Mouse (Mus musculus) T-helper 1 cell (primary cell): ENCODE measurements around the gene Hspa1a.
"Not testable (repeated sequence)": the region's sequence is repeated elsewhere in the genome, so short reads cannot be mapped to it uniquely, and the experiment has no call there.

Experiments used
- in situ Hi-C: fragments of 300-600 bp; cut with MboI, MseI; formaldehyde crosslinking; loops from one replicate; pipeline ENCODE4 v1.15.1; 2025; ENCODE audit warnings: high pct_unique_total_duplicates

Gene Hspa1a

DNA sequence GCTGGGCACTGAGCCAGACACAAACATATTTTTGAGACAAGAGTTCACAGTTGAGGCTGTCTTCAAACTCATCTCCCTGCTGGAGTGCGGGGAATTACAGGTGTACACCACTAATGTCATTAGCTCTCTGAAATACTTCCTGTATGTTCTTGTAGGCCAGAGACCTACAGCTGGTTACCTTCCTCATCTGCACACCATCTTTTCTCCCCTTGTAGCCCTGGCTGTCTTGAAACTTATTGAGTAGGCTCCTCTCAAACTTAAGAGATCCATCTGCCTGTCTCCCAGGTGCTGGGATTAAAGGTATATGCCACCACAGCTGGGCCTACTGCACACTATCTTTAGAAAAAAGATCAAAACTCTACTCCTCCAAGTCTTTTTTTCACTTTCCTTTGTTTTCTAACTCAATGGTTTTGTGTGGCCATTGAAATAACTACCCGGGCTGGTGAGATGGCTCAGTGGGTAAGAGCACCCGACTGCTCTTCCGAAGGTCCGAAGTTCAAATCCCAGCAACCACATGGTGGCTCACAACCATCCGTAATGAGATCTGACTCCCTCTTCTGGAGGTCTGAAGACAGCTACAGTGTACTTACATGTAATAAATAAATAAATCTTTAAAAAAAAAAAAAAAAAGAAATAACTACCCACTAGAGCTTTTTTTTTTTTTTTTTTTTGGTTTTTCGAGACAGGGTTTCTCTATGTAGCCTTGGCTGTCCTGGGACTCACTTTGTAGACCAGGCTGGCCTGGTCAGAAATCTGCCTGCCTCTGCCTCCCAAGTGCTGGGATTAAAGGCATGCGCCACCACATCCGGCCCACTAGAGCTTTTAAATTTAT, 23.0 kb downstream of the Hspa1a start:
- in situ Hi-C loops = not testable (repeated sequence)

DNA sequence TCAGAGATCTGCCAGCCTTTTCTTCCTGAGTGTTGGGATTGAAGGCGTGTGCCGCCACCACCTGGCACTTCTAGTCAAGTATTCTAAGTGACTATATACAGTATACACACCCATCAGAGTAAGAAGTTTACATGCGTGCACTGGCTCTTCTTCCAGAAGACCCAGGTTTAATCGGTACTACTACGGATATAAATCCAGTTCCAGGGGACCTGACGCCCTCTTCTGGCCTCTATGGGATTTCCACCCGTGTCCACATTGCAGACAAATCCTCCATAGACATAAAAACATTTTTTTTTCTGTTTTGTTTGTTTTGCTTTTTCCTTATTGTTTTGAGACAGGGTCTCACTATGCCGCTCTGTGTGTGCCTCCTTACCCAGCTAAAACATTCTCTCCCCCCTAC, 24.4 kb downstream of the Hspa1a start:
- in situ Hi-C loops = no loop called here

DNA sequence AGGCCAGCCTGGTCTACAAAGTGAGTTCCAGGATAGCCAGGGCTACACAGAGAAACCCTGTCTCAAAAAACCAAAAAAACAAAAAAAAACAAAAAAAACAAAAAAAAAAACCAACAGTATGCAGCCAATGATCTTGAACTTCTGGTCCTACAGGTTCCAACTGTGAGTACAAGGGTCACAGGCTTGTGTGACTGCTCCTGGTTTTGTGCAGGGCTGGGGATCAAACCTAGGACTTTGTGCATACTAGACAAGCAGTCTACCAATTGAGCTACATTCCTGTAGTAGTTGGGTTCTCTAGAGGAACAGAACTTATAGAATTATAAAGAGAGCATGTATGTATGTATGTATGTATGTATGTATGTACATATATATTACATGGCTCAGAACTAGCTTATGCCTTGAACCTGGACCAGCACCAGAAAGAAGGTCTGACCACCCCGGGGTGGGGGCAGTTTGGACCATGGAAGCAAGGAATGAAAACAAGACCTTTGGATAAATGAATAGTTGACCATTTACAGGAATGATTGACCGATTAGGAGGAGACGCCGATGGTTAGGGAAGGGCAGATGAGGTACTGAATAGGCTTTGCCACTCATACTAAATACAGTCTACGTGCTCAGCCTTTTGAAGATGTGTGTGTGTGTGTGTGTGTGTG, 25.3 kb downstream of the Hspa1a start:
- in situ Hi-C loops = no loop called here

DNA sequence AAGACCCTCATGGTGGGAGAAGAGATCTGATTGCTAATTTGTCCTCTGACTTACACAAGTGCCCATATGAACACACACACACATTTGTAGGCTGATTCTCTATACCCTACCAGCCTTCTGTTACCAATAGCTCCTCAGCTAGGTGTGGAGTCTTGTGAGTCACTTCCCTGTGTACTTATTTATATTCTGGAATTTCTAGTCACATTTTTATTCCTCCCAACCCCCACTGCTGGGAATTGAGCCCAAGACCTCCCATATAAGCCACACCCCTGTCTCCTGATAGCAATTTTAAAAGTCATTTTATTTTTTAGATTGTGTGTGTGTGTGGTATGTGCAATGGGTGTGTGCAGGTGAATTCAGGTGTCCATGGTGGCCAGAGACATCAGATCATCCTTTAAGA, 27.6 kb downstream of the Hspa1a start:
- in situ Hi-C loops = no loop called here

DNA sequence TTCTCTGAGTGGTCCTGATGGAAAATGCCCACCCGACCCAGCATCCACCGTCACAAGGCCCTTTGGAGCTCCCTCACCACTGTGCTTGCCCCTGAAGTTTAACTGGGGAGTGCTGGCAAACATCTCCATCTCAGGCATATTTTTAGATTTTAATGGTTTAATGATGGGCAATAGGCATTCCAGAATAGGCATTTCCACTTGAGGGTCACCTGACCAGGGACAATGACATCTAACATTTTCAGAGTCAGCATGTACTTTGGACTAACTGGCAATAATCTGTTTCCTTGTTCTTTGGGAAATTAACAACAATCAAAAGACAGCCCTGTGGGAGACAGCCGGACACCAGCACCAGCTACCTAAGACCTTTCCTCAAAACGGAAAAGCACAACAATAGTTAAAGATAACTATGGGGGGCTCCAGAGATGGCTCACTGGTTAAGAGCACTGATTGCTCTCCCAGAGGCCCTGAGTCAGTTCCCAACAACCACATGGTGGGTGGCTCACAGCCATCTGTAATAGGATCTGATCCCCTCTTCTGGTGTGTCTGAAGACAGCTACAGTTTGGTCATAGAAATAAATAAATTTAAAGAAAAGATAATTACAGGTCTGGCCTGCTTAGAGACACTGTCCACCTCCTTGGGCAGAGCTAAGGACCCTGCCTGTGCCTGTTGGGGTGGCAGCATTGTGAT, 28.7 kb downstream of the Hspa1a start:
- in situ Hi-C loops = no loop called here

DNA sequence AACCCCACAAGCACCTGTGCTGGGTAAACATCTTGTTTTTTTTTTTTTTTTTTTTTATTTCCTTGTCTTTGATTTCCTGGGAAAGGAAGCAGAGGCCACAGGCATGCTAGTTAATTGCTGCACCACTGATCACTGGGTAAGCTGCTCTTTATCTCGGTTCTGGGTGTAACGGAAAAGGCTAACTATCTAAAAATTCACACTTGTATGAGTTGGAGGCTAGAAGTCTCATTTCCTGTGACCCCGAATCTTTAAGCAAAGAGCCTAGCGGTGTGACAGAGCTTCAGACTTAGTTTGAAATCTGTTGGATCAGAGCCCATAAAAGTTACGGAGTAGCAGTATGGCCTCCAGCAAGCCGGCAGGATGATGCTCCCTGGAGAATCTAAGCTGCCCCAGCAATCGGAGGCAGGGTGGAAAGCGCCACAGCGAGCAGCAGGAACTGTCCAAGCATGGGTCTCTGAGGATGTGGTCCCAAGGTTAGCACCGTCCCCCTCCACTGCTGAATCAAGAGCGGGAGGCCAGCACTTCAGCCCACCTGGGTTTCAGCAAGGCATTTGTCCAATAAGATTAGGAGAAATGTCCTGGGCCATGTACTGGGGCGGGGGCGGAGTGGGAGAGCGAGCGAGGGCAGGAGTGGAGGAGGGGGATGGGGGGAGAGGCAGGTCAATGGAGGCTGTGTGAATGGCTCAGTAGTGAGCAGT, 30.5 kb downstream of the Hspa1a start:
- in situ Hi-C loops = no loop called here

DNA sequence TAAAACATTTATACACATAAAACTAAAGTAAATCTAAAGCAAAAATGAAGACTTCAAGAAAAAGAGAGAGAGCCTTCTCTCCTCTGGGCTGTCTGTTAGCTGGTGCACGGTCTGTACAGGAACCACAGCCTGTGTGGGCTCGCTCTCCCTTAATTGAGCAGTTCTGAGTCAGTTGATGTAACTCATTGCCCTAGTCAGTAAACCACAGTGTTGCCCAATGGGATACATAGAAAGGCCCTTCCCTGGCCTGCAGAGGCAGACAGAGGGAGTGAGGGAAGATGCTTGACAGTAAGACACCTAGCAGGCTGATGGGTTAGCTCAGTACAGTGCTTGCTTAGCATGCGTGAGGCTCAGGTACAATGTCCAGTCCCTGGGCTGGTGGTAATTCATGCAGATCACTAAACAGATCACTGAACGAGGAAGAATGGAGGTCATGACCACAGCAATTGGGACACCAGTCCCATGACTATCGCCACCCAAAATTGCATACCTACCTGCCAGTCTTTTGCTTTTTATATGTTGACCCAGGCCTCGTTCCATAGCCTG, 33.9 kb downstream of the Hspa1a start:
- in situ Hi-C loops = loop anchor here (10.0 kb wide), 1 partner anchor 303 kb away; no protein-coding TSS in a partner anchor

DNA sequence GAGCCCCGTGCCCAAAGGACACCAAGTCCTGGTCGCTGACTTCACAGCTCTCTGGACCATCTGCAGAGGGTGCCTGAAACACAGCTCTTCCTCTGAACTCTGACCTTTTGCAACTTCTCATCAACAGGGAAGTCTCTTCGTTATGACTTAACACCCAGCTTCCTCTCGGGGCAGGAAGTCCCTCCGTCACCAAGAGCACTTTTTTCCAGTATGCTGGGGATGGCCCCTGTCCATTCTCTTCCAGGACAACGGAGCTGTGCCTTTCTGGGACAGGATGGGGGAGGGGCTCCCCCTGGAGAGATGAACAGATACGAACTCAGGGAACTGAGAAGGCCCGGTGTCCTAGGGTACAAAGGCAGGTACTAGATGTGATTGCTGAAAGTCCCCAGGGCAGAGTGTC, 37.1 kb downstream of the Hspa1a start:
- in situ Hi-C loops = loop anchor here (10.0 kb wide), 1 partner anchor 300 kb away; no protein-coding TSS in a partner anchor

DNA sequence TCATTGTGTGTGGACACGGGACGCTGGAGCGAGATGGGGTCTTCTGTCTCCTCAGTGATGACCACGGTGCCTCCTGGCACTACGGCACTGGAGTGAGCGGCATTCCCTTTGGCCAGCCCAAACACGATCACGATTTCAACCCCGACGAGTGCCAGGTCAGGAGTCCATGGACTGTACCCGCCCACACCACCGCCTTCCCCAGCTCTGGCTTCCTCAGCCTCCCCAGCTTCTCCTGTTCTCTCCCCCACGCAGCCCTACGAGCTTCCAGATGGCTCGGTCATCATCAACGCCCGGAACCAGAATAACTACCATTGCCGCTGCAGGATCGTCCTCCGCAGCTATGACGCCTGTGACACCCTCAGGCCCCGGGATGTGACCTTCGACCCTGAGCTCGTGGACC, 37.9 kb downstream of the Hspa1a start:
- in situ Hi-C loops = loop anchor here (10.0 kb wide), 1 partner anchor 299 kb away; no protein-coding TSS in a partner anchor

DNA sequence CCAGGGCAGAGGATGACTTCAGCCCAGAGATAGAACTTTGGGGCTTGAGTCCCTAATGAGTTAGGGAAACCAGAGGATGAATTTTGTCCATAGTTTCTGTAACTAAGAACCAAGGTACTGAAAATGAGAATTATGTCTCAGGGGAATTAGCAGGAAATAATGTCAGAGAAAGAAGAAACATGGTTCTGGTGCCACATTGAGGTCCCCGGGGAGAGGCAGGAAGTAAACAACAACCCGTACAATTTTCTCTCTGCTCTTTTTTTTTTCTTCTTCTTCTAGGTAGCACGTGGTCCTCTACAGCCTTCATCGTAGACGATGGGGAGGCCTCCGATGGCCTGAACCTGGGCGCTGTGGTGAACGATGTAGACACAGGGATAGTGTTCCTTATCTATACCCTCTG, 39.7 kb downstream of the Hspa1a start:
- in situ Hi-C loops = loop anchor here (10.0 kb wide), 1 partner anchor 297 kb away; no protein-coding TSS in a partner anchor

DNA sequence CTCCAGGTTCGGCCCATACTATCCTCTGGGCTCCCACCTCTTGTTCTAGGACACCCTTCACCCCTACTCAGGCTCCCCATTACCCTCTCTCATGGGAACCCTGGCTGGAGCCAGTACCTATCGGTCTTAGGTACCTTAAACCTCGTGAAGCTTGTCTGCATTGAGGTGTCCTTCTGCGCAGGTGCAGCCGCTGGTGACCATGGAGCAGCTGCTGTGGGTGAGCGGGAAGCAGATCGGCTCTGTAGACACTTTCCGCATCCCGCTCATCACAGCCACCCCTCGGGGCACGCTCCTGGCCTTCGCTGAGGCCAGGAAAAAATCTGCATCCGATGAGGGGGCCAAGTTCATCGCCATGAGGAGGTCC, 40.2 kb downstream of the Hspa1a start:
- in situ Hi-C loops = loop anchor here (10.0 kb wide), 1 partner anchor 297 kb away; no protein-coding TSS in a partner anchor

DNA sequence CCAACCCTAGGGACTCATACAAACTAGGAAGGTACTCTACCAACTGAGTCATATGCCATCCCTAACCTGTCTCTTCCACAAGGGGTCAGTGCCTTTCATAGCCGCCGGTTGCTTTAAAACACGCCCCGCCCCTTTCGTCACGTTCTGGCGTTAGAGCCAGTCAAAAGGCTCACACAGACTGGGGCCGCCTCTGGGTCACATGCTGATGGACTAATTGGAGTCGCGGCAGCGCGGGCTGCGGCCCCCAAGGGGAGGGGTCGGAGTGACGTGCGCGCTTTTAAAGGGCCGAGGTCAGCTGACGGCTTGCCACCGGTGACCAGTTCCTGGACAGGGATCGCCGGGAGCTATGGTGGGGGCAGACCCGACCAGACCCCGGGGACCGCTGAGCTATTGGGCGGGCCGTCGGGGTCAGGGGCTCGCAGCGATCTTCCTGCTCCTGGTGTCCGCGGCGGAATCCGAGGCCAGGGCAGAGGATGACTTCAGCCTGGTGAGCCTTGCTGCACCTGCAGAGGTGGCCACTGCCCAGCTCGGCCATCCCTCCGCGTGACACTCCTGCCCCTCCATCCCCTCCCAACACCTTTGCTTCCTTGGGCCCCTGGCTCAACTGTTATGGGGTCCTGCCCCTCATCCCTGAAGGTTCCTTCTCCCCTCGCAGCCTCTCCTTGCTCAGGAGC, 40.8 kb downstream of the Hspa1a start, which contains the start of gene Neu1:
Gene Neu1 (plus strand): TSS at position 193 of the 674 bp plus-strand sequence.
- in situ Hi-C loops = loop anchor here (10.0 kb wide), 1 partner anchor 296 kb away; no protein-coding TSS in a partner anchor

DNA sequence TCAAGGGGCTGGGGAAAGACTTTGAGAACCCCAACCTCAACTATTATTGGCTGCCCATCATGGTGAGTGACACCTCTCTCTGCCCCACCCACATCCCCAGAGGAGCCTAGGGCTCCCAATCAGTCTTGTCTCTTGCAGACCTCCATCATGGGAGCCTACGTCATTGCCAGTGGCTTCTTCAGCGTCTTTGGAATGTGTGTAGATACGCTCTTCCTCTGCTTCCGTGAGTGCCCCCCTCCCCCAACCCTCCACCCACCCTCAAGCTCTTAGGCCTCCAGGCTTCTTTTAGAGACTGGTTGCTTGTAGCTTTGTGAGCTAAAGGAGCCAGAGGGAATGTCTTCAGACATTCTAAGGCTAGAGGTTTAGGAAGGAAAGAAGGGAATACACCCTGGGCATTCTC, 43.1 kb downstream of the Hspa1a start:
- in situ Hi-C loops = no loop called here

DNA sequence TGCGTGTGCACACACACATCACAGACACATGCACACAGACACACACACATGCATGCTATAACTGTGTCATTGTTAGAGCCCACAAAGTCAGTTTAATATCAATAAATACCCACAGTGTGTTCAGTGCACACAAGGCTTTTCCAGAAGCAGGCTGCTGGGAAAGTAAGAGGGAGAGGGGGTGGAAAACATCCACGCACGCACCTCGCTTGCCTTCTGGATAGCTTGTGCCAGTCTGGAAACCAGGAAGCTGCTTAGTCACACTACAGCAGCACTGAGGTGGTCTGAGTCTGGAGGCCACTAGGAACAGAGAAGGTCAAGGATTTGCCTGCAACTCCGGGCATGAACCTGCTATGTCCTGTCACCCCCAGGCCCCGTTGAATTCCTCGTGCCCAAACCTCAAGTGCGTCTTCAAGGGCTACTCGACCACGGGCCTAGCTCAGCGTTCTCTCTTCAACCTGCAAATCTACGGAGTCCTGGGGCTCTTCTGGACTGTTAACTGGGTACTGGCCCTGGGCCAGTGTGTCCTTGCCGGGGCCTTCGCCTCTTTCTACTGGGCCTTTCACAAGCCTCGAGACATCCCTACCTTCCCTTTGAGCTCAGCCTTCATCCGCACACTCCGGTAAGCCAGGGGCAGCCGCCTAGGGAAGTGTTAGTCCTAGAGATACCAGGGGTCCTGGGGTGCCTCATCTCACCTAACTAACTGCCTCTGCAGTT, 44.5 kb downstream of the Hspa1a start:
- in situ Hi-C loops = no loop called here

DNA sequence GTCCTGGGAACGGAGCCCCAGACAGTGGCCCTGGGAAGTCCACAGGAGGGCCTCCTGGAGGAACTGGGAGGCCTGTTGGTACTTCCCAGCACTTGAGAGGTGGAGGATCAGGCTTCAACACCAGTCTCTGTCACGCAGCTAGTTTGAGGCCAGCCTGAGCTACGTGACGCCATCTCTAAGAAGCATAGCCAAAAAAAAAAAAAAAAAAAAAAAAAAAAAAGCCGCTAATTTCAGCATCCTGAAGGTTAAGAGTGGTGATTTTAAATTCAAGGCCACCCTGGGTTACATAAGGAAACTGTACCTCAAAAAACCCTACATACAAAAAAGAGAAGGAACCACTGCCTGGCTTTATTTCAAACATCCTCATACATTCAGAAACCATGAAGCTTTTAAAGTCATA, 47.7 kb downstream of the Hspa1a start:
- in situ Hi-C loops = no loop called here

DNA sequence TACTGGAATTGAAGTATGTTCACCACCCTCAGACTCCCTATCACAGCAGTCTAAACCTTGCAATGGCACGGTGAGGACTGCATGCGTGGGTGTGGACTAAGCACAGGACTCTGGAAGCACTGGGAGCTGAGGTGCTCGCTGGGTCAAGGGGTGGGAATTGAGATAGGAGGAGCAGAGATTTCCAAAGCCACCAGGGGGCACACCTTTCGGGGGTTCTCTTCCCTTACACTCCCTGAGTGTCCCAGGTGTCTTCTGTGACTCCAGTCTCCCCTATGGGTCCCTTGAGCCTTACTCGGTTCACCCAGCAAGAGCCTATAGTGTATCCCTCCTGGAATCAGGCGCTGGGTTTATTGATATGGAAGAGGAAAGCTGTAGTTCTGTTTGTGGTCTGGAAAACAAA, 49.0 kb downstream of the Hspa1a start:
- in situ Hi-C loops = no loop called here
